Mouse (Mus musculus): ENCODE results near the gene March9.

GRCm38 (mm10) chr10:127041274-127041766 is 18.7 kb downstream of the March9 start, which contains the start of the genes Mettl1 and Eef1akmt3:
- no peak for TF ChIP-seq CTCF (IDR thresholded peaks at IDR 0.05; ENCODE audit: low read depth)
- no peak for TF ChIP-seq EP300 (IDR thresholded peaks at IDR 0.05; ENCODE audit: low read depth)

Data from heart, postnatal 0 days (tissue).